Mouse (Mus musculus) intestine, postnatal 0 days (tissue): ENCODE measurements around the gene Saa4. TPM values are rescaled to one million over a fixed set of nuclear protein-coding genes. Genes with fewer than 3 reads are reported as not detected.
"Not testable (repeated sequence)": the region's sequence is repeated elsewhere in the genome, so short reads cannot be mapped to it uniquely, and the experiment has no call there.

Experiments
- ATAC-seq: fragments of 200-750 bp; cut with Nextera tagmentation; 2 replicates; pipeline ENCODE4 v1.8.0; 2017; ENCODE audit warnings: mild to moderate bottlenecking, moderate TSS enrichment, moderate library complexity
- H3K27ac ChIP-seq: fragments of 300-500 bp; sonication (generic); 2 replicates; pipeline ENCODE4 v1.5.1; 2014; ENCODE audit warnings: mild to moderate bottlenecking, low read depth, low read length, moderate library complexity
- H3K27me3 ChIP-seq: fragments of 300-500 bp; sonication (generic); replicated peaks from 2 replicates; pipeline ENCODE4 v1.6.1; 2014; ENCODE audit warnings: low read length, mixed read lengths; ENCODE audit not compliant: control insufficient read depth, insufficient read depth
- H3K36me3 ChIP-seq: fragments of 300-500 bp; sonication (generic); 2 replicates; pipeline ENCODE4 v1.6.1; 2014; ENCODE audit warnings: mild to moderate bottlenecking, moderate library complexity; ENCODE audit not compliant: control insufficient read depth, insufficient read depth
- H3K4me1 ChIP-seq: fragments of 300-500 bp; sonication (generic); replicated peaks from 2 replicates; pipeline ENCODE4 v1.6.1; 2014; ENCODE audit warnings: antibody characterized with exemption, low read length, mixed read lengths; ENCODE audit not compliant: control insufficient read depth, insufficient read depth
- H3K4me2 ChIP-seq: fragments of 300-500 bp; sonication (generic); replicated peaks from 2 replicates; pipeline ENCODE4 v1.6.1; 2014; ENCODE audit warnings: low read depth, mild to moderate bottlenecking, moderate library complexity
- H3K4me3 ChIP-seq: fragments of 300-500 bp; sonication (generic); 2 replicates; pipeline ENCODE4 v1.5.1; 2014; ENCODE audit warnings: low read depth, low read length
- H3K9ac ChIP-seq: fragments of 300-500 bp; sonication (generic); 2 replicates; pipeline ENCODE4 v1.6.1; 2014; ENCODE audit warnings: mild to moderate bottlenecking, low read depth, low read length
- H3K9me3 ChIP-seq: fragments of 300-500 bp; sonication (generic); 2 replicates; pipeline ENCODE4 v1.6.1; 2016; ENCODE audit warnings: mixed run types; ENCODE audit not compliant: control insufficient read depth
- CTCF ChIP-seq: sonication (generic); IDR thresholded peaks from 2 replicates; pipeline ENCODE4 v1.5.1; 2016; ENCODE audit warnings: low read depth, mild to moderate bottlenecking, control low read depth, antibody characterized with exemption, moderate library complexity
- WGBS: fragments of 180-500 bp; shearing (Covaris S2); extraction: QIAGEN DNeasy Blood & Tissue Kit; methylation state at CpG from one replicate; pipeline ENCODE4 v1.1.7; 2014; 5-methylcytosine and 5-hydroxymethylcytosine counted together
- polyA plus RNA-seq: library from polyadenylated mRNA; unstranded; fragments of >200 nt; fragmentation: Nextera tagmentation; extraction: Ambion mirVana; gene quantifications from 2 replicates; pipeline ENCODE4 v1.2.1, GENCODE M21; 2015

The Saa4 gene
- polyA plus RNA-seq, 1 experiment from 2014 or later, result not detected

DNA sequence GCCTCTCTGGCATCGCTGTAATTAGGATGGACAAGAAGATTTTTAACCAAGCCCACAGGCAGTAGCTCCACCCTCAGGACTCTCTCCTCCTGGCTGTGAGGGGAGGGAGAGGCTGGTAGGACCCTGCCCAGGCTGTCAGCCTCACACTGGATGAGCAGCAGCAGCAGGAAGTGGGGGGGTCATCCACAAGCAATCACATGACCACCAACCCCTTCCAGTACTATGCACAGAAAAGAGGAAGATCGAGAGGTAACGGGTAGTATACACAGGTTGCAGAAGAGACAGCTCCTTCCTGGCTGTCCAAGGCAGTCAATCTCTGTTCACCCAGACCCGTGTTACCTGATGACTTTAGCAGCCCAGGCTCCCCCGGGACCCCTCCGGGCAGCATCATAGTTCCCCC, 20.2 kb downstream of the Saa4 start:
- Histone ChIP-seq H3K27ac (no peak overlapping the region), H3K4me2 (no peak overlapping the region), H3K4me1 (no peaks in the 10 kb centered on the region), H3K9ac (no peak overlapping the region), H3K9me3 (no peaks in the 10 kb centered on the region), H3K4me3 (no peak overlapping the region), H3K27me3 (no peaks in the 10 kb centered on the region), H3K36me3 (peaks cover 2% of the 10 kb centered on the region; the same call in 1 of the 2 replicates)
- WGBS, result 72% methylated on average over 6 of the region's 6 CpGs
- ATAC-seq, result no peak
- TF ChIP-seq CTCF, result no peak

DNA sequence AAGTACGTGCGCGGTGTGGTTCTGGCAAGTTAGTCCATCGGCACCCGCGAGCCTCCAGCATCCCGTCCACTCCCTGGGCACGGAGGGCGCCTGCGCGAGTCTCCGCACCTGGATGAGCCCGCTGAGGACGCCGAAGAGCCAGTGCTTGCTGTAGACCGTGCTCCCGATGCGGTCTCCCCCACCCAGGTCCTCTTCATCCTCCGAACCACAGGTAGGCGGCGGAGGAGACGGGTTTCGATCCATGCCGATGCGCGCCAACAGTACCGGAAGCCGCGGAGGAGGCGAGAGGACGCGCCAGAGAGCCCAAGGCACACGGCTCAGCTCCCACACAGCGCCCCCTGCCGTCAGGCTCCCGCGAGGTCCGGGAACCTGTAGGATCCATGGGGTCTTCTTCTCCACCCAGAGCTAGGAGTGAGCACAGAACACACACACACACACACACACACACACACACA, 22.0 kb downstream of the Saa4 start, which contains the start of gene Saal1:
Gene Saal1 (minus strand): TSS at position 291 of the 455 bp plus-strand sequence.
- under 1% methylated on average over 38 of the region's 38 CpGs for WGBS
- Histone ChIP-seq H3K27ac (no peak within 1 kb of the TSS), H3K27me3 (no peaks in the 10 kb centered on the region), H3K9me3 (no peaks in the 10 kb centered on the region), H3K4me1 (no peaks in the 10 kb centered on the region), H3K4me3 (peak within 1 kb of the TSS; percentile 90), H3K4me2 (peak within 1 kb of the TSS; percentile 71), H3K9ac (peak within 1 kb of the TSS; percentile 71), H3K36me3 (peaks cover 20% of the 10 kb centered on the region)
- peak; percentile 98 for TF ChIP-seq CTCF
- ATAC-seq, result peak; percentile 84

- peaks cover 91% of the 10 kb centered on the region for H3K36me3 ChIP-seq
- 96% methylated on average over 6 of the region's 6 CpGs for WGBS
- ATAC-seq, result no peak
- no peak overlapping the region for H3K9ac ChIP-seq
- H3K4me3 ChIP-seq, result no peak overlapping the region
- H3K4me1 ChIP-seq, result no peaks in the 10 kb centered on the region
- no peak for TF ChIP-seq CTCF
- H3K27ac ChIP-seq, result no peak overlapping the region
- H3K4me2 ChIP-seq, result no peak overlapping the region
- no peaks in the 10 kb centered on the region for H3K9me3 ChIP-seq
- no peaks in the 10 kb centered on the region for H3K27me3 ChIP-seq
Measured at GRCm38 (mm10) chr7:46700521-46701025, 31.8 kb downstream of the Saa4 start.

DNA sequence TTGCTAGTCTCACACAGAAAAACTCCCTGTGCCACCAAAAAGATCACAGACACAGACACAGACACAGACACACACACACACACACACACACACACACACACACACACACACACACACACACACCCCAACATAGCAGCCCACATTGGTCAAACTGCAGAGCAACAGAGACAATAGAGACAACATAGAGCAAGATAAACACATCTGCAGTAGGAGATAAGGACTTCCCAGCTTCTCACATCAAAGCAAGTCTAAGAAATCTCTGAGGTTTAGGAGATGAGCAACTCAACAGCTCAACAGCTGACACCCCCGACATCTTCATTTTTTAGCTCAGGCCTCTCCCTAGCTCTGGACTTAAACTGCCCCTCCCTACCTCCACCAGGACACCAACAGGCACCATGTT, 35.6 kb downstream of the Saa4 start:
- Histone ChIP-seq H3K9me3 (no peaks in the 10 kb centered on the region), H3K9ac (no peak overlapping the region), H3K4me1 (no peaks in the 10 kb centered on the region), H3K4me3 (no peak overlapping the region), H3K27me3 (no peaks in the 10 kb centered on the region), H3K27ac (no peak overlapping the region), H3K4me2 (no peak overlapping the region), H3K36me3 (peaks cover 72% of the 10 kb centered on the region)
- WGBS, result 80% methylated on average over 1 of the region's 1 CpGs
- ATAC-seq, result no peak
- no peak for TF ChIP-seq CTCF

DNA sequence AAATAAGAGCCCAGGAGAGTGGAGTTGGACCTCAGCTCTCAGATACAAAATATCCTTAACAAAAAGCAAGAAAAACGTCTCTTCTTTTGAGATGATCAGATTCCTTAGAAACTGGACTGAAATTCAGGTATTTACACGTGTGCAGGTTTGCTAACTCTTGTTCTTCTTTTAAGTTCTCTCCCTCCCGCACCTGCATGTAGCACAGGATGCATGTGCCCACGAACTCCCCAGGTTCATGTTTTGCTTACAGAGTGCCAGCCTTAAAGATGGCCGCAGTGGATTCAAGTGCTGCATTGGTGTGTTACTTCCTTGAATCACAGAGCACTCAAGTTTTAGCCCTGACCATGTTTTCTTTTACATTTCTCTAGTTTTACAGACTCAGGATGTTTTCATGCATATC, 45.6 kb downstream of the Saa4 start:
- H3K27me3 ChIP-seq, result no peaks in the 10 kb centered on the region
- no peaks in the 10 kb centered on the region for H3K9me3 ChIP-seq
- no peak overlapping the region for H3K4me3 ChIP-seq
- no peak overlapping the region for H3K4me2 ChIP-seq
- no peak overlapping the region for H3K27ac ChIP-seq
- H3K9ac ChIP-seq, result no peak overlapping the region
- WGBS, result 90% methylated on average over 5 of the region's 5 CpGs
- no peak for ATAC-seq
- peaks cover 21% of the 10 kb centered on the region for H3K36me3 ChIP-seq
- H3K4me1 ChIP-seq, result no peaks in the 10 kb centered on the region
- TF ChIP-seq CTCF, result no peak

DNA sequence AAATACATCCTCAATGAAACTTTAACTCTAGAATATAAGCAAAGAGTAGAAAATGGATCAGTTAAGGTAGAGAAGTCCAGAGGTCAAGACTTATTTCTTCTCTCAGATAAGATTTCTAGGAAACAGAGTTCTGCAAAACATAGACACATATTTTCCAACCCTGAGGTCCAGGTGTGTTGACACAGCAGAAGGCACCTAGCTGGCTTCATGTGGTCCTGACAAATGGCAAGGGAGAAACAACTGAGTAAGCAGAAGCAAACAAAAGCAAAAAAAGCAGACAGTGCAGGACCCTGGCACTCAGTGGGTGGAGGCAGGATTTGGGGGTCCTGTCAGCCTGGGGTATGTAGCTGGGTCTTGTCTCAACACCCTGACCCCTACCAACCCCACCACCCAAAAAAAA, 51.7 kb downstream of the Saa4 start:
- no peak overlapping the region for H3K9ac ChIP-seq
- no peak overlapping the region for H3K27ac ChIP-seq
- no peak overlapping the region for H3K4me2 ChIP-seq
- no peaks in the 10 kb centered on the region for H3K36me3 ChIP-seq
- TF ChIP-seq CTCF, result no peak
- H3K9me3 ChIP-seq, result no peaks in the 10 kb centered on the region
- no peak overlapping the region for H3K4me3 ChIP-seq
- no peaks in the 10 kb centered on the region for H3K4me1 ChIP-seq
- peak; percentile 22; the same call in 1 of the 2 replicates for ATAC-seq
- no peaks in the 10 kb centered on the region for H3K27me3 ChIP-seq

GRCm38 (mm10) chr7:46679044-46679443, 53.4 kb downstream of the Saa4 start:
- not testable (repeated sequence) for H3K9ac ChIP-seq, H3K4me3 ChIP-seq
- WGBS, result 78% methylated on average over 7 of the region's 7 CpGs

More at GRCm38 (mm10) chr7:46679044-46679443, 53.4 kb downstream of the Saa4 start:
- H3K9me3 ChIP-seq, H3K4me1 ChIP-seq, ATAC-seq, H3K4me2 ChIP-seq, H3K36me3 ChIP-seq, H3K27ac ChIP-seq, H3K27me3 ChIP-seq: not testable (repeated sequence)
